Mouse (Mus musculus): ENCODE data around the gene Mdm2. TPM values are rescaled to one million over a fixed set of nuclear protein-coding genes. Genes with fewer than 3 reads are reported as not detected.

The Mdm2 gene
- polyA plus RNA-seq, 1 experiment from 2014 or later, result 39.0 TPM

DNA sequence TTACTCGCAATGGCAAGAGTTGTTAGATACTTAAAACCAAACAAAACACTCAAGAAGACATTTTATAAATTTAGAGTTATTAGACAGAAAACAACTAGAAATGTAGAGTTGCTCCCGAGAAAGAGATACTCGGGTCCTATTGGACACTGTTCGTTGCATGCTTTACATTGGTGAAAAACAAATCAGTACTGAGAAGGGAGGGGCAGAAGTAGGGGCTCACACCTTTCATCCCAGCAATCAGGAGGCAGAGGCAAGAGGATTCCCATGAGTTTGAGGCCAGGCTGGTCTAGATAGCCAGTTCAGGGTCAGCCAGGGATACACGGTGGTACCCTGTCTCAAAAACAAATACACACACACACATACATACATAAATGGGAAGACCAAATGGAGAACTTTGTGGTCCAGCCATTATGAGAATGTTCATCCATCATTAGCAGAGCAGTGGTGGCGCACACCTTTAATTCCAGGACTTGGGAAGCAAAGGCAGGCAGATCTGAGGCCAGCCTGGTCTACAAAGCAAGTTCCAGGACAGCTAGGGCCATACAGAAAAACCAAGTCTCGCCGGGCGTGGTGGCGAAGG, 19.1 kb downstream of the Mdm2 start:
- H3K4me1 ChIP-seq (replicated peaks), result no peaks in the 10 kb centered on the region
- no peaks in the 10 kb centered on the region for H3K9me3 ChIP-seq (replicated peaks)
- no peak overlapping the region for H3K9ac ChIP-seq
- no peaks in the 10 kb centered on the region for H3K27me3 ChIP-seq
- H3K4me2 ChIP-seq, result no peak overlapping the region
- no peak for ATAC-seq (replicated peaks; ENCODE audit: insufficient number of reproducible peaks, insufficient read depth, low FRiP score, low read depth)
- WGBS, result 94% methylated on average over 10 of the region's 10 CpGs
- no peak overlapping the region for H3K27ac ChIP-seq
- H3K4me3 ChIP-seq, result no peak overlapping the region
- peaks cover 72% of the 10 kb centered on the region for H3K36me3 ChIP-seq

DNA sequence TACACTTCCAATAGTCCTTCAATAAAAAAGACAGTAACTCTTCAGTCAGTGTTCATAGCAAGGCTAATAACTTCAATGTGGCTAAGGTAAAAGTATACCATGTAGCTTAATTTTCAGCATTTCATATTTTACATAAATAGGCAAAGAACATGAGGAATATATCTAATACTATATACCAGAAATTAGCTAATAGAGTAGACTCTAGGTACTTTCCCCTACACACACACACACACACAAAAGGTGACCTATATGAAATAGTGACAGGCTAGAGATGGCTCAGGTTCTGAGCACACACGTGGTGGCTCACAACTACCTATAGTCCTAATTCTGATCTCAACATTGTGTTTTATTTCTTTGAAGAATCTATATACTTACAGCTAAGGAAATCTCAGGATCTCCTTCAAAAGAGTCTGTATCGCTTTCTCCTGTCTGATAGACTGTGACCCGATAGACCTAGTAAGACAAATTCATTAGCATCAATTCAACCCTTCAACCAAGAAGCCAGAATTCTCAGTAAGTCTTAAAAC, 19.7 kb downstream of the Mdm2 start:
- WGBS, result 94% methylated on average over 3 of the region's 3 CpGs
- no peaks in the 10 kb centered on the region for H3K4me1 ChIP-seq (replicated peaks)
- H3K27me3 ChIP-seq, result no peaks in the 10 kb centered on the region
- no peaks in the 10 kb centered on the region for H3K9me3 ChIP-seq (replicated peaks)
- H3K9ac ChIP-seq, result no peak overlapping the region
- H3K36me3 ChIP-seq, result peaks cover 65% of the 10 kb centered on the region
- no peak overlapping the region for H3K4me2 ChIP-seq
- H3K27ac ChIP-seq, result no peak overlapping the region
- ATAC-seq (replicated peaks; ENCODE audit: insufficient number of reproducible peaks, insufficient read depth, low FRiP score, low read depth), result no peak
- H3K4me3 ChIP-seq, result no peak overlapping the region

DNA sequence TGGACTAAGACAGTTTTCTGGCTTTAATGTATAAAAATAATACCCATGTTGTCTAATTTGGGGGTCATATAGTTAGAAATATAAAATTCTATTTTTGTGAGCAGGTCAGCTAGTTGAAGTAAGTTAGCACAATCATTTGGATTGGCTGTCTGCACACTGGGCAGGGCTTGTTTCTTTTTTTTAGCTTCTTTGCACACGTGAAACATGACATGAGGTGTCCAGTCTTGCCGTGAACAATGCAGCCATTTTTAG, 20.5 kb downstream of the Mdm2 start:
- Histone ChIP-seq H3K27ac (no peak overlapping the region), H3K36me3 (peaks cover 57% of the 10 kb centered on the region), H3K4me3 (no peak overlapping the region), H3K4me2 (no peak overlapping the region), H3K9me3 (replicated peaks) (no peaks in the 10 kb centered on the region), H3K4me1 (replicated peaks) (no peaks in the 10 kb centered on the region), H3K9ac (no peak overlapping the region), H3K27me3 (no peaks in the 10 kb centered on the region)
- no peak for ATAC-seq (replicated peaks; ENCODE audit: insufficient number of reproducible peaks, insufficient read depth, low FRiP score, low read depth)
- 72% methylated on average over 2 of the region's 2 CpGs for WGBS

DNA sequence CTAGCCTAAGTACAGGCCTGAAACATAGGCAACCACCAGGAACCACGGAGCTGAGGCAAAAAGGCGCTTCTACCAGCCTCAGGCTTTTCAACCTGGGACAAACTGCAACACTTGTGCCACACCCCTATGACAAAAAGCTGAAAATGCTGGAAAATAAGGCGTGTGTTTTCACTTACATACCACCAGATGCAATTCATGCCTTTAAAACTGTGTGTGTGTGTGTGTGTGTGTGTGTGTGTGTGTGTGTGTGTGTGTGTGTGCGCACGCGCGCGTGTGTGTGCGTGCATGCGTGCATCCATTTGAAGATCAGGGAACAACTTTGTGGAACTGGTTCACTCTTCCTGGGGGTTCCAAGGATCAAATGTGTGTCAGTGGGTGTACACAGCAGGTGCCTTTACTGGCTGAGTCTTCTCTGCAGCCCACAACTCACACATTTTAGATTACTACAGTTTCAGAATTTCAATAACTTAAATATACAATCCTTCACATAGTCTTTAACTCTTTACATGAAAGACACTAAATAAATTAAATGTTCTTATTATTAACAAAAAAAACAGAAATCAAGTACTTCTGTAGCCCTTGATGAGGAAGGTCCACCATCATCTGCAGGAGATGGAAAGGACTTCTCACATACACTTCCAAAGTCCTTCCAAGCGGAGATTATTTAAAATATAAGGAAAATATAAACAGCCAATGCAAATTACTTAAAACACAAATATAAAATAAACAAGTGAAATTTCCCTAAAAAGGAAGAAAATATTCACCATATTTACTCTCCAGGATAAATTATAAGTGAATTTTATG, 21.1 kb downstream of the Mdm2 start:
- Histone ChIP-seq H3K9me3 (replicated peaks) (no peaks in the 10 kb centered on the region), H3K4me3 (no peak overlapping the region), H3K27me3 (no peaks in the 10 kb centered on the region), H3K4me2 (no peak overlapping the region), H3K27ac (no peak overlapping the region), H3K9ac (no peak overlapping the region), H3K4me1 (replicated peaks) (no peaks in the 10 kb centered on the region), H3K36me3 (peaks cover 52% of the 10 kb centered on the region)
- 96% methylated on average over 11 of the region's 11 CpGs for WGBS
- ATAC-seq (replicated peaks; ENCODE audit: insufficient number of reproducible peaks, insufficient read depth, low FRiP score, low read depth), result no peak

DNA sequence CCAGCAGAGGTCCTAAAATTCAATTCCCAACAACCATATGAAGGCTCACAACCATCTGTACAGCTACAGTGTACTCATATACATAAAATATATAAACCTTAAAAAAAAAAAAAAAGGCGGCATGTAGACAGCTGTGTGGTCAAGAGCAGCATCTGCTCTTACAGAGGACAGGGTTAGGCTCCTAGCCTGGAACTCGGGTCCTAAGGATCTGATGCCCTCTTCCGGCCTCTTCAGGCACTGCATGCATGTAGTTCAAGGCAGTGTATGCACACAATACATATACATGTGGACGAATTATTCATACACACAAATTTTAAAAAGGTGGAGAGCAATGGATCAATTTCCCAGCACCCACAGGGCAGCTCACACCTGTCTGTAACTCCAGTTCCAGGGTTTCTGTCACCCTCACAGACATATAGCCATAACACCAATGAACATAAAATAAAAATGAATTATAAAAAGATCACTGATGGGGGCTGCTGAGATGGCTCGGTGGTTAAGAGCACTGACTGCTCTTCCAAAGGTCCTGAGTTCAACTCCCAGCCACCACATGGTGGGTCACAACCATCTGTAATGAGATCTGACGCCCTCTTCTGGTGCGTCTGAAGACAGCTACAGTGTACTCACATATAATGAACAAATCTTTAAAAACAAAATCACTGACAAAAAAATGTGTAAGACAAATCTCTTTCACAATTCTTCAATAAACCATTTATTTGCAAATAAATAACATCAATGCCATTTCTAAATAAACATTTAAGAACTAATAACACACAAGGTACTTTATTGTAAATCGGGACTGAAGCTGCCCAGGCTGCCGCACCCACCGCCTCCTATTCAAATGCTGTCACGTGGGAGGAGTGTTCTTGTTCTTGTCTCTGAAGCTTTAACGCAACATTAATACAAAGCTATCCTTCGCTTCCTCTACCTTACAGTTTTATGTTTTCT, 22.1 kb downstream of the Mdm2 start:
- Histone ChIP-seq H3K4me1 (replicated peaks) (no peaks in the 10 kb centered on the region), H3K4me2 (no peak overlapping the region), H3K27me3 (no peaks in the 10 kb centered on the region), H3K27ac (no peak overlapping the region), H3K4me3 (no peak overlapping the region), H3K36me3 (peaks cover 44% of the 10 kb centered on the region), H3K9ac (no peak overlapping the region), H3K9me3 (replicated peaks) (no peaks in the 10 kb centered on the region)
- no peak for ATAC-seq (replicated peaks; ENCODE audit: insufficient number of reproducible peaks, insufficient read depth, low FRiP score, low read depth)
- WGBS, result 86% methylated on average over 13 of the region's 13 CpGs

DNA sequence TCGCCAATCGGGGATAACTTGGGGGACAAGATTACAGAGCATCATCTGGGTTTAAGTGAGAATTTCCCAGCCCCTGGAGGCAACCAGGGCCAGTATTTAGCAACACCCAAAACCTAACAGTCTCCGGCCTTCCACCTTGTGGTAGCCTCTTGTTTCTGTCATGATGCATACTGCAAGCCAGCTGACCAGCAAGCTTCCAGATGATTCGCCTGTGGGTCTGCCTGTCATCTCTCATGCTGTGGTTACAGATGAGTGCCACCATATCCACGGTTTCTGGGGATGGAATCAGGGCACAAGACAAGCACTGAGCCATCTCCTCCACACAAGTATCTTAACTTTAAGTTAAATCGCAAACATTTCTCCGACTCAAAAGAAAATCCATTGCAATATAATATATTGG, 23.0 kb downstream of the Mdm2 start:
- H3K4me2 ChIP-seq, result no peak overlapping the region
- 87% methylated on average over 7 of the region's 7 CpGs for whole genome bisulfite sequencing

DNA sequence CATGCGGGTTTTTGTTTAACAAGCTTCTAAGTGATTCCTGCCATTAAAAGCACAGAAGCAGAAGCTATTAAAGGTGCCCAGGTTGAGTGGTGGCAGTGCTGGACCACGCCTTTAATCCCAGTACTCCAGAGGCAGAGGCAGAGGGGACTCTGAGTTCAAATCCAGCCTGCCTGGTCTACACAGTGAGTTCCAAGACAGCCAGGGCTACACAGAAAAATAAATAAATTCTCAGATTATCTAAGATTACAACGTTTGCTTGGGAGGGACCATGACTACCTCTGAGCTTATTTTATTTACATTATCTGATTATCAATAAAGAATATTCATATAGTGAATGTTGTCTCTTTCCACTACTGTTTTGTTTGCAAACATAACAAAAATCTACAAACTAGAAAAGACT, 23.5 kb downstream of the Mdm2 start:
- Histone ChIP-seq H3K4me3 (no peak overlapping the region), H3K27ac (no peak overlapping the region), H3K9me3 (replicated peaks) (no peaks in the 10 kb centered on the region), H3K9ac (no peak overlapping the region), H3K4me1 (replicated peaks) (no peaks in the 10 kb centered on the region), H3K27me3 (no peaks in the 10 kb centered on the region), H3K36me3 (peaks cover 32% of the 10 kb centered on the region), H3K4me2 (no peak overlapping the region)
- ATAC-seq (replicated peaks; ENCODE audit: insufficient number of reproducible peaks, insufficient read depth, low FRiP score, low read depth), result no peak
- WGBS, result 74% methylated on average over 3 of the region's 3 CpGs

More for the DNA sequence above, 23.0 kb downstream of the Mdm2 start:
- Histone ChIP-seq H3K9me3 (replicated peaks) (no peaks in the 10 kb centered on the region), H3K9ac (no peak overlapping the region), H3K4me1 (replicated peaks) (no peaks in the 10 kb centered on the region), H3K4me3 (no peak overlapping the region), H3K36me3 (peaks cover 38% of the 10 kb centered on the region), H3K27me3 (no peaks in the 10 kb centered on the region), H3K27ac (no peak overlapping the region)
- ATAC-seq (replicated peaks; ENCODE audit: insufficient number of reproducible peaks, insufficient read depth, low FRiP score, low read depth), result no peak

DNA sequence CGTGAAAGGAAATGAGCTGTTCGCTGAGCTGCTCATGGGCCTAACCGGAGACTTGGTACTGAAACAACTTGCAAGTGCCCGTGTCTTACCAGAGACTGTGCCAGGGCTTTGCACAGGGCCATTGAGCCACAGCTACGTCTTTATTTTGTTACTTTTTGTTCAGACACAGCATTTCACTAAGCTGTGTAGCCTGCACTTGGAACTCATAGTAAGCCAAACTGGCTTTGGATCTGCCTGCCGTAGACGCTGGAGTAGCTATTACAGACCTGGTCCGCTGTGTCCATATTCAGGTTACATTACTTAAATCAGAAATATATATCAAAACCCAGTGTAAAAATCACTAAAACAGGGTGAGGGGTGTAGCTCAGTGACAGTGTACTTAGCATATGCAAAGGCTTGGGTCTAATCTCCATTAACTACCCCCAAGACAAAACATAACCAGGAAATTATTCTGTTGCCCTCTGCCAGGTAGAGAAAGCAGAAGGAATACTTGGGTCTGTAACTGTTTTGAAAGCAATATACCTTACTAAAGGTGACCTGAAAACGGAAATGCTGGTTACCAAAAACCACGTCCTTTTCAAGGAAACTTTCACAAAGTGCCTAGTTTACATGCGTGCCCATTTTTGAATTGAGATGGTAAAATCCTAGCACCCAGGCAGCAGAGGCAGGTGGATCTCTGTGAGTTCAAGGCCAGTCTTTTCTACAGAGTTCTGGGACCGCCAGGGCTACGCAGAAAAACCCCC, 24.5 kb downstream of the Mdm2 start:
- Histone ChIP-seq H3K4me3 (no peak overlapping the region), H3K9me3 (replicated peaks) (no peaks in the 10 kb centered on the region), H3K27me3 (no peaks in the 10 kb centered on the region), H3K9ac (no peak overlapping the region), H3K4me1 (replicated peaks) (no peaks in the 10 kb centered on the region), H3K36me3 (peaks cover 25% of the 10 kb centered on the region), H3K4me2 (no peak overlapping the region), H3K27ac (no peak overlapping the region)
- WGBS, result 90% methylated on average over 13 of the region's 13 CpGs
- ATAC-seq (replicated peaks; ENCODE audit: insufficient number of reproducible peaks, insufficient read depth, low FRiP score, low read depth), result no peak

DNA sequence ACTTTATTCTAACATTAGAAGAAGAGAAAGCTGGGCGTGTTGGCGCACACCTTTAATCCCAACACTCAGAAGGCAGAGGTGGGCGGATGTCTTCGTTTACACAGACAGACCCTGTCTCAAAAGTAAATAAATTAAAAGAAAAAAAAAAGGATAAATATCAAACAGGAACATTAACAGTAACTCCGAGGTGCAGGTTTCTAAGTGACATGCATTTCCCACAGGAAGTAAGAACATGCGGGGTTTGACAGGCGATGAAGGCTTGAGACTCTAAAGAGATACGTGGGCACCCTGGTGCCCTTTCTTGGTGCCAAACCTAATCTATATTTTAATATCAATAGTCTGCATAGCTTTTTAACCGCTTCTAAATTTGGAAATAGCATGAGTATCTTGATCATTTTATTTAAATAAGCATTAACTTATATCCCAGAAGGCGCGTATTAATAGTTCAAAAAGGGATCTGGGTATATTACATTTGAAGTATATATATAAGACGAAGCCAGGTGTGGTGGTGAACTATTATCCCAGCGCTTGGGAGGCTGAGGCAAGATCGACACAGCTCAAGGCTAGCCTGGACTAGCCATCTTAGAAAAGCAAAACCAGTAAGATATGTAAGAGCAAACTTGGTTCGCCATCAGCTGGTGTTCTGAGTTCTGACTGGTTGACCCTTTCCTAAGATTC, 25.2 kb downstream of the Mdm2 start:
- Histone ChIP-seq H3K4me1 (replicated peaks) (no peaks in the 10 kb centered on the region), H3K27ac (no peak overlapping the region), H3K4me3 (no peak overlapping the region), H3K4me2 (no peak overlapping the region), H3K9ac (no peak overlapping the region), H3K9me3 (replicated peaks) (no peaks in the 10 kb centered on the region), H3K36me3 (peaks cover 18% of the 10 kb centered on the region), H3K27me3 (no peaks in the 10 kb centered on the region)
- ATAC-seq (replicated peaks; ENCODE audit: insufficient number of reproducible peaks, insufficient read depth, low FRiP score, low read depth), result no peak
- WGBS, result 85% methylated on average over 15 of the region's 15 CpGs

DNA sequence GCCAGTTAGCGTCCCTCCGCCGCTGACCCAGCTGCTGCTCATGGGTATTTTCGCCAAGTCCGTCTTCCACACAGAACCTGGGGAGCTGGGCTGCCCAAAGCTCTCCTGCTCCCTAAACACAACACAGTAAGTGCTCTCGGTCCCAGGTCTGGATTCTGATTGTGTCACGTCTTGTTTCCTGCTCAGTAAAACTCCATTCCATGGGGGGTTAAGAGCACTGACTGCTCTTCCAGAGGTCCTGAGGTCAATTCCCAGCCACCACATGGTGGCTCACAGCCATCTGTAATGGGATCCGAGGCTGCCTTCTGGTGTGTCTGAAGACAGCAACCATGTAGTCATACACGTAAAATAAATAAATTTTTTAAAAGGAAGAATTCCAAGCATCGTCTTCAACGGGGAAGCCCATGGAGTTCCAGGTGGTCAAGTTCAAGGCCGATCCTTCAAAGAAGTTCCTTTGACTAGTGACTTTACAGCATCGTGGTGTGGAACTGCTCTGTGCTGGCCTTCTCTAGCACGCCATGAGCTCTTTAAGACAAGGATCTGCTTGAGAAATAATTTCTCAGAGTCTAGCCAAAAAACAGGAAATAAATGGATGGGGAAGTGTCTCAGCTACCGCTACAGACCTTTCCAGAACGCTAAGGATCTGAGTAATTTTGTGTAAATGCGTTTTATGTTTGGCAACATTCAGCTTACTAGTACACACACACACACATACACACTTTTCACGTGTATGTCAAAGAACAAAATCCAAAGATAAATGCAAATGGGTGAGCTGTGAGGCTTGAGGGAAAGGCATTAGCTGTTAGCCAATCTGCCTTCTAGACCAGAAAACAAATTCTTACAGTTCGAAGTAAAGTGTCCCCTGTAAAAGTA, 26.0 kb downstream of the Mdm2 start:
- Histone ChIP-seq H3K9me3 (replicated peaks) (no peaks in the 10 kb centered on the region), H3K9ac (no peak overlapping the region), H3K4me1 (replicated peaks) (no peaks in the 10 kb centered on the region), H3K4me2 (no peak overlapping the region), H3K36me3 (peaks cover 11% of the 10 kb centered on the region), H3K27ac (no peak overlapping the region), H3K4me3 (no peak overlapping the region), H3K27me3 (no peaks in the 10 kb centered on the region)
- ATAC-seq (replicated peaks; ENCODE audit: insufficient number of reproducible peaks, insufficient read depth, low FRiP score, low read depth), result no peak
- 82% methylated on average over 19 of the region's 19 CpGs for WGBS

Data from heart, embryonic 15.5 days (tissue).